Mouse (Mus musculus) small intestine, adult 2 months (tissue): Measurements from ENCODE around the gene Odf2.

Source experiments
- CTCF ChIP-seq: fragments of 200-500 bp; IDR thresholded peaks from 2 replicates; pipeline ENCODE4 v1.5.1; 2012; ENCODE audit warnings: low read depth, mild to moderate bottlenecking, control low read depth, inconsistent platforms, low read length, moderate library complexity, mixed read lengths; ENCODE audit not compliant: insufficient replicate concordance, insufficient read length; ENCODE audit errors: extremely low read depth
- POLR2A ChIP-seq: fragments of 200-500 bp; IDR thresholded peaks from 2 replicates; pipeline ENCODE4 v1.6.1; 2012; ENCODE audit warnings: low read depth, mild to moderate bottlenecking, control low read depth, inconsistent platforms, low read length, moderate library complexity

DNA sequence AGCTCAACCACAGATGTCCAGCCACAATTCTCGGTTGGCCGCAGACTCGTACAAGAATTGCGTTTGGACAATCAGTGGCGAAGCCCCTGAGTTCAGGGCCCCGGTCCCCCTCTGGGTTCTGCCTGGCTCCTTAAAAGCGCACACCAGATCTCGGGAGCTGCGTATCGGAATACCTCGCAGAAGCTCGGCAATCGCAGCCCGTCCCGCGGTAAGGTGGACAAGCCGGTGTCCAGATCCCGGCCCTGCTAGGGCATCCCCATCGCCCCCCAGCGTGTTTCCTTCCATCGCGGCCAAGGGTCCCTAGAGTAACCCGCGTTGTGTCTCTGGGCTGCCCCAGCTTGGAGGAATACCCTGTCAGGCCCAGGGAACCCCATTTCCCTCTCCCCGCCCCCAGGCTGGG lies 43.4 kb upstream of the Odf2 start:
- TF ChIP-seq CTCF (no peak), POLR2A (no peak)
